Mouse (Mus musculus): ENCODE data around the gene Soga1. TPM values are rescaled to one million over a fixed set of nuclear protein-coding genes. Genes with fewer than 3 reads are reported as not detected.
A peak's percentile ranks its signal among the peaks of the same experiment; 100 is the strongest.

Soga1 gene
- polyA plus RNA-seq, 1 experiment from 2014 or later = 4.9 TPM

DNA sequence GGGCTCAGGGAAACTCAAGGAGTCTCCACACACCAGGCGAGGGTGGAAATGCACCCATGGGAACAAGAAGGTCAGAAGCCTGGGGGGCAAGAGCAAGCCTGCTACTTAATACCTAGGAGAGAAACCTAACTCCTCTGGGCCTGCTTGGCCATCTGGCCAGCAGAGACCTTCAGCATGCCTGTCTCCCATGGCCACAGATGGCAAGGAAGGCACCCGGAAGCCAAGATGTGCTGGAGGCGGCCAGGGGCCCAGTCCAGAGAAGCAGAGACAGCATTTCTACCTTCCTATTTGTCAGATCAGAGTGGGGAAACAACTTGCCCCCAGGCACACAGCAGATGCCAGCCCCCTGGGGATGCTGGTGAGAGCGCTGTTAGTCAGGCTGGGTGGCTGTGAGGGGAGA, 50.8 kb downstream of the Soga1 start:
- no peak for ATAC-seq (ENCODE audit: low FRiP score)
- Histone ChIP-seq H3K27me3 (replicated peaks) (no peaks in the 10 kb centered on the region), H3K9ac (replicated peaks) (no peak overlapping the region), H3K9me3 (replicated peaks) (no peaks in the 10 kb centered on the region), H3K4me3 (replicated peaks) (no peak overlapping the region), H3K4me2 (no peak overlapping the region), H3K36me3 (peaks cover 94% of the 10 kb centered on the region), H3K4me1 (no peaks in the 10 kb centered on the region), H3K27ac (replicated peaks) (no peak overlapping the region)
- 94% methylated on average over 4 of the region's 4 CpGs for WGBS

DNA sequence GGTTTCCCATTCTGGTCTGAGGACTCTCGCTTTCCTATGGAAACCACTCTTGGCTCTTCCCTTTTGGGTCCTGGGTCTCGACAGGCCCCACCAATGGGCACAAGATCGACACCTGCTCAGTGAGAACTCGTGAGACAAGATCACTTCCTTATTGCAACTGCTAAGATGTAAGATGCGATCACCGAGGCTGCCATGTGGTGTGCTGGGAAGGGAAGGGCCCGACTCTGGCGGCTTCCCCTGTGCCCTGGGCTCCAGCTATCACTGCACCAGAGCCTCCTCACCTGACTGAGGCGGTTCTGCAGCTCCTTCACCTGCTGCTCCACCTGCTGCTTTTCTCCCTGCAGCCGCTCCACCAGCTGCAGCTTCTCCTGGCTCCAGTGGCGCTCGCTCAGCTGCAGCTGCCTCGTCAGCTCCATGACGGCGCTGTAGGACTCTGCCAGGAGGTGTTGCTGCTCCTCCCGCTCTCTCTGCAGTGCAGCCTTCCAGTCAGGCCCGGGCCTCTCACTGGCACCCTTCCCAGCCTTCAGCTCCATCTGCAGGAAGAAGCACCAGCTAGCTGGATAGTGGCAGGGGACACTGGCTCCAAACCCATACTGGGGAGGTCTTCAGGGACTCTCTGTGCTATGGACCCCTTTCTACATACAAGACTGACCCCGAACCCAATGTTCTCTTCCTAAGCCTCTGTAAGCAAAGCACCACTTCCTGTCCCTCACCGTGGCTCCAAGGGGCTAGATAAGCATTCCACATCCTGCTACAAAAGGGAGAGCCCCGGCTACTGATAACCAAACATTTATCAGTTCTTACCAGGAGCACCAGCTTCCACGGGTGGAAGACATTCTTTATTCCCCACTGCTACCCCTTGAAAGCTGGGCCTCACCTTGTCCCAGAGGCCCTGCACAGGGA, 51.7 kb downstream of the Soga1 start:
- H3K4me2 ChIP-seq = no peak overlapping the region
- H3K27ac ChIP-seq (replicated peaks) = no peak overlapping the region
- H3K36me3 ChIP-seq = peaks cover 95% of the 10 kb centered on the region
- no peaks in the 10 kb centered on the region for H3K27me3 ChIP-seq (replicated peaks)
- no peak overlapping the region for H3K4me3 ChIP-seq (replicated peaks)
- no peak for ATAC-seq (ENCODE audit: low FRiP score)
- H3K9me3 ChIP-seq (replicated peaks) = no peaks in the 10 kb centered on the region
- H3K9ac ChIP-seq (replicated peaks) = no peak overlapping the region
- 91% methylated on average over 21 of the region's 21 CpGs for WGBS
- H3K4me1 ChIP-seq = no peaks in the 10 kb centered on the region

DNA sequence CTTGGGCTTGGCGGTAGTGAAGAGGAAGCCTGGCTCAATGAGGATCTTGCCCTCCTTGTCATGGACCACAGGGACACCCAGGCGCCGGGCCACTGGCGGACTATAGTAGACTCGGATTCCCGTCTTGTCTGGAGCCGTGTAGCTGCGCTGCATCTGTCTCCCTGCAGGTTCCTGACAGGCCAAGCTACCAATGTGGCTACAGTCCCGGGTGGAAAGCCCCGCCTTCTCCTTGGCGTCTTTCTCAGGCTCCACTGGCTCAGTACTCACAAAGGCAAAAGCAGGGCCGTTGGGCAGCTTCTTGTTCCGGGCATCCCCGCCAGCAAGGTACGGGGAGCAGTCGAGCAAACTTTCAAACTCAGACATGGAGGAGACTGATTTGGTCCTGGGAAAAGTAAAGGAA, 57.9 kb downstream of the Soga1 start:
- no peaks in the 10 kb centered on the region for H3K9me3 ChIP-seq (replicated peaks)
- H3K36me3 ChIP-seq = peaks cover 97% of the 10 kb centered on the region
- no peak for ATAC-seq (ENCODE audit: low FRiP score)
- H3K9ac ChIP-seq (replicated peaks) = no peak overlapping the region
- WGBS = 93% methylated on average over 16 of the region's 16 CpGs
- no peak overlapping the region for H3K4me2 ChIP-seq
- no peaks in the 10 kb centered on the region for H3K27me3 ChIP-seq (replicated peaks)
- no peaks in the 10 kb centered on the region for H3K4me1 ChIP-seq
- H3K27ac ChIP-seq (replicated peaks) = no peak overlapping the region
- no peak overlapping the region for H3K4me3 ChIP-seq (replicated peaks)

DNA sequence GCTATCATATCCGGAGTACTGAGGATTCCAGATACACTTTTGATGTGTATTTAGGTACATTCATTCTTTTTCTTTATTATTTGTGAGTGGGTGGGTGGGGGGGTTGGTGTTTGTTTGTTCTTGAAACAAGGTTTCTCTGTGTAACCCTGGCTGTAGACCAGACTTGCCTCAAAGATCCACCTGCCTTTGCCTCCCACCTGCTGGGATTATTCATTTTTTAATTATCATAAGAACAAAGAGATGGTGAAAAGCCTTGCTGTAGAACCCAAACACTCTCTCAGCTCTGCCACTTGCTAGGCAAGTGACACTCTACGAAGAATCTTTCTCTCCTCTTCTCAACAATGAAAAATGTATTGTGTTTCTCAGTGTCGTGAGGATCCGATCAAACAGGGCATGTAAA, 59.8 kb downstream of the Soga1 start:
- no peaks in the 10 kb centered on the region for H3K9me3 ChIP-seq (replicated peaks)
- no peak overlapping the region for H3K27ac ChIP-seq (replicated peaks)
- 83% methylated on average over 4 of the region's 4 CpGs for WGBS
- peaks cover 94% of the 10 kb centered on the region for H3K36me3 ChIP-seq
- no peak for ATAC-seq (ENCODE audit: low FRiP score)
- no peaks in the 10 kb centered on the region for H3K4me1 ChIP-seq
- no peak overlapping the region for H3K4me3 ChIP-seq (replicated peaks)
- H3K4me2 ChIP-seq = no peak overlapping the region
- no peaks in the 10 kb centered on the region for H3K27me3 ChIP-seq (replicated peaks)
- no peak overlapping the region for H3K9ac ChIP-seq (replicated peaks)

DNA sequence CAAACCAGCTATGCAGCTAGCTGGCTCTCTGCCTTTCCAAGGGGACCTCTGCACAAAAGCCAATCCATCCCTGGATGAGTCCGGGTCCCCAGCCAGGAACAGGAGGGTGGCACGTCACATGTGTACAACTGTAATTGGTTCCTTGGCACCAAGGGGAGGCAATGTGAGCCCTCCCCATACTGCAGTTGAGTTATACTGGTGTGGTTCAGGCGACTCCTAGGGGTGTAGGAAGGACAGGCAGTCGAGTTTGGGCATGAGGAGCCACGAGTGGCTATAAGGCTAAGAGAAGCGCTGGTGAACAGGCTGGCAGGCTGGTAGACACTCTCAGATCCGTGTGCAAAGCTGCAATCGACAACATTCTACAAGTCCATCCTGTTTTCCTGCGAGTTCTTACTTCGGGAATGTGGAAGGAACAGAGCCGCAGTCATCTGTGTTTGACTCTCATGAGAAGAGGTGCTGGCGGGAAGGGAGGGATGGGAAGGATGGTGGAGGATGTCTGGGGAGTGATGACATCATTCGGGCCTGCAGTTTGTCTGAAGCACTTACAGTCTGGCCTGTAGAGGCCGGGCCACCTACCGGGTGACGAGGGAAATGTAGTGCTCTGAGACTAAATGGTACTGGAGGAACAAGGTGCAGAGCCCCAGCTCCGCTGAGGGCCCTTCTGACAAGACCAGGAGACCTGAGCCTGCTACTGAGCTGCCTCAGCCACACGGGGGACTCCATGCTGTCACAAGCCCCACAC, 62.4 kb downstream of the Soga1 start:
- Histone ChIP-seq H3K9me3 (replicated peaks) (no peaks in the 10 kb centered on the region), H3K27ac (replicated peaks) (no peak overlapping the region), H3K4me2 (no peak overlapping the region), H3K27me3 (replicated peaks) (no peaks in the 10 kb centered on the region), H3K4me3 (replicated peaks) (no peak overlapping the region), H3K4me1 (no peaks in the 10 kb centered on the region), H3K9ac (replicated peaks) (no peak overlapping the region), H3K36me3 (peaks cover 80% of the 10 kb centered on the region)
- ATAC-seq (ENCODE audit: low FRiP score) = no peak
- WGBS = 86% methylated on average over 18 of the region's 18 CpGs

DNA sequence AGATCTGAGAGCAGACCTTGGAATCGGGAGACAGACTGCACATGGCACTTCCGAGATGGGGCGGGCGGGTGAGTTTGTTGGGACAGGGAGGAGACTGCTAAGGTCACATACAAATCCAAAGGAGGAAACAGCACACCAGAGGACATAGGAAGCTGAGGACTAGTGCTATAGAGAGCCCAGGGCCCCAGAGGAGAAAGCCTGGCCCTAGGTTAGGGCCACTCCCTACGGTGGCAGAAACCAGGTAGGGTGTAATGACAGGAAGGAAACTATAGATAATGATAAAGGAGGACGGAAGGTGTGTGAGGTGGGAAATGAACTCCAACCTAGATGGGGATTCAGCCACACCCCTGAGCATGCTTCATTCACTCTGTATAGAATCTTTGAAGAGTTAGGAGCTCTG, 66.7 kb downstream of the Soga1 start:
- no peak overlapping the region for H3K9ac ChIP-seq (replicated peaks)
- peaks cover 12% of the 10 kb centered on the region for H3K4me1 ChIP-seq
- 89% methylated on average over 6 of the region's 6 CpGs for WGBS
- no peaks in the 10 kb centered on the region for H3K27me3 ChIP-seq (replicated peaks)
- no peaks in the 10 kb centered on the region for H3K9me3 ChIP-seq (replicated peaks)
- H3K27ac ChIP-seq (replicated peaks) = no peak overlapping the region
- peaks cover 41% of the 10 kb centered on the region for H3K36me3 ChIP-seq
- no peak overlapping the region for H3K4me2 ChIP-seq
- ATAC-seq (ENCODE audit: low FRiP score) = no peak
- H3K4me3 ChIP-seq (replicated peaks) = no peak overlapping the region

DNA sequence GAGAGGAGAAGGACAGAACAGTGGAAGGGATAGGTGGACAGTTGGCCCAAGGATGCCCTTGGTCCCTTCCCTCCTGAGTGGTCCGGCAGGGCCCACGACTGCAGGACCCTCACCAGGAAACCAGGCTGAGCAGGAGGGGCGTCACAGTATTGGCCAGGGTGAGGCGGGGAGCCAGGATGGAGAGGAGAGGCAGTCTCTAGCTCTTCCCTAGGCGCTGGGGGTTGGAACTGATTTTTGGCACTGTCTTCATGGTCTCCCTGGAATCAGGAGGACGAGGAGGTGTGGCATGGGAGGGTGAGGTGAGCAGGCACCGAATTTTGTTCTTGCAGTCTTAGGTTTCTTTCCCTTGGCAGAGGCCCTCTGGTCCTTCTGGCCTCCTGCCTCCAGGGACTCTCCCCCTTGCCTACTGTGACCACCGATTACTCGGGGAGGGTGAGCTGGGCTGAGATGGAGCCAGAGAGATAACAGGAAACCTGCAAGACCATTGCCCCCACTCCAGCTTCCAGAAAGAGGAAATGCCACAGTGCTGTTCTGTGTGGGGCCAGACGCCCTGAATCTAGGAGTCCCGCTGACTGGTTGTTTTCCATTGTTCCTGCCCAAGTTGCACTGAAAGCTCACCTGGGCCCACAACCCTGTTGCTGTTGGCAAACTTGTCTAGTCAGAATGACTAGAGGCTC, 68.3 kb downstream of the Soga1 start:
- Histone ChIP-seq H3K4me2 (no peak overlapping the region), H3K27me3 (replicated peaks) (no peaks in the 10 kb centered on the region), H3K9me3 (replicated peaks) (no peaks in the 10 kb centered on the region), H3K9ac (replicated peaks) (no peak overlapping the region), H3K36me3 (peaks cover 26% of the 10 kb centered on the region), H3K4me3 (replicated peaks) (no peak overlapping the region), H3K27ac (replicated peaks) (no peak overlapping the region; the same call in 1 of the 2 replicates), H3K4me1 (peaks cover 23% of the 10 kb centered on the region)
- 69% methylated on average over 11 of the region's 11 CpGs for WGBS
- ATAC-seq (ENCODE audit: low FRiP score) = no peak

DNA sequence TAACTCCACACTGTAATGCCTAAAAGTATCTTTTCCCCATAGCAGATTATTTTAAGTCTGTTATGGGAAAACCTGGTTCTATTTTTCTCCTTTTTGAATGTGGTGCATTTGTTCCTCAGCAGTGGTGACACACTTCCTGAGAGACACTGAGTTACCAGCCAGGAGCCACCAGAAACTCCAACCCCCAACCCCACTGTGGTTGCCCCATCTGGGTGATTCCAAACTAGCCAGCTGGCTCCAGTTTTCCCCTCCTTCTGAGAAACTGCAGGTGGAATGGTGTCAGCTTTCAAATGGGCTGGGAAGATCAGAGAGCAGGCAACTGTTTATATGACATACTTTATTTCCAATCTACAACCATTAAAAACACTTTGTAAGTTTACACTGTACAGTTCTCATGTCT, 68.9 kb downstream of the Soga1 start:
- peaks cover 19% of the 10 kb centered on the region for H3K36me3 ChIP-seq
- no peaks in the 10 kb centered on the region for H3K9me3 ChIP-seq (replicated peaks)
- no peak overlapping the region for H3K9ac ChIP-seq (replicated peaks)
- H3K4me1 ChIP-seq = peaks cover 23% of the 10 kb centered on the region
- H3K27me3 ChIP-seq (replicated peaks) = no peaks in the 10 kb centered on the region
- ATAC-seq (ENCODE audit: low FRiP score) = no peak
- no peak overlapping the region for H3K4me3 ChIP-seq (replicated peaks)
- H3K4me2 ChIP-seq = no peak overlapping the region
- no peak overlapping the region for H3K27ac ChIP-seq (replicated peaks)

DNA sequence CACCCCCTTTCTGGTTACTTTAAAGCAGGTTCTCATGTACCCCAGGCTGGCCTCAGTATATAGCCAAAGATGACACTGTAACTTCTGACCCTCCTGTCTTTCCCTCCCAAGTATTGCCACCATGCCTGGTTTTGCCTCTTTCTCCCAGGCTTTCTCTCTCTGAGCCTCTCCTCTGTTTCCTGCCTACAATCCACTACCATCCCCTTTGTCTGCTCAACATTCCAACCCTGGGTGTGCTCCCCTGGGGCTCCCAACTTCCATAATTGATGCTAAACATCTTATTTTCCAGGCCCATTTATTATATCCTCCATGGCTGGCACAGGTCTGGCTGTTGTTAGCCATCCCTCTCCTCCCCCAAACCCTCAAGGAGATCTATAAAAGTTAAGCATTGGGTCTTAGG, 70.5 kb downstream of the Soga1 start:
- Histone ChIP-seq H3K9me3 (replicated peaks) (no peaks in the 10 kb centered on the region), H3K9ac (replicated peaks) (no peak overlapping the region), H3K4me3 (replicated peaks) (no peak overlapping the region), H3K27ac (replicated peaks) (no peak overlapping the region), H3K27me3 (replicated peaks) (no peaks in the 10 kb centered on the region), H3K36me3 (peaks cover 10% of the 10 kb centered on the region; the same call in 1 of the 2 replicates), H3K4me2 (no peak overlapping the region), H3K4me1 (peaks cover 23% of the 10 kb centered on the region)
- ATAC-seq (ENCODE audit: low FRiP score) = no peak

DNA sequence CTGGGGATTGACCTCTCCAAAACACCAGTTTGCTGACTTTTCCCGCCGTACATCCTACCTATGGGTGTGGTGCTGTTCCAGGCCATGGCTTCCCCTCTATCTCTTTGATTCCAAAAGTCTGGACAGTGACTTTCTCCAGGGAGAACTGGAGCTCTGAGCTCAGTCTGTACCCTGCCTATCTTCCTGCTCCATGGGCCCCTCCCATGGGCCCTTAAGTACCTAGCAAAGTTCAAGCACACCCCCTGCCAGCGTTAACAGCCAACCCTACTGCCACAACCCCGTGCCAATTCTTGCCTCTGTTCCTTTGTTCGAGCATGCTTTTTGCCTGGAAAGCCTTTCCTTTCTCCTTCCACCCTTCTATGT, 71.8 kb downstream of the Soga1 start:
- Histone ChIP-seq H3K4me3 (replicated peaks) (peak overlapping the region; percentile 62), H3K36me3 (peaks cover 6% of the 10 kb centered on the region; the same call in 1 of the 2 replicates), H3K9me3 (replicated peaks) (no peaks in the 10 kb centered on the region), H3K4me2 (peak overlapping the region; percentile 99), H3K27me3 (replicated peaks) (no peaks in the 10 kb centered on the region), H3K9ac (replicated peaks) (peak overlapping the region; percentile 62), H3K4me1 (peaks cover 23% of the 10 kb centered on the region), H3K27ac (replicated peaks) (peak overlapping the region; percentile 80)
- WGBS = 28% methylated on average over 5 of the region's 5 CpGs
- ATAC-seq (ENCODE audit: low FRiP score) = no peak

DNA sequence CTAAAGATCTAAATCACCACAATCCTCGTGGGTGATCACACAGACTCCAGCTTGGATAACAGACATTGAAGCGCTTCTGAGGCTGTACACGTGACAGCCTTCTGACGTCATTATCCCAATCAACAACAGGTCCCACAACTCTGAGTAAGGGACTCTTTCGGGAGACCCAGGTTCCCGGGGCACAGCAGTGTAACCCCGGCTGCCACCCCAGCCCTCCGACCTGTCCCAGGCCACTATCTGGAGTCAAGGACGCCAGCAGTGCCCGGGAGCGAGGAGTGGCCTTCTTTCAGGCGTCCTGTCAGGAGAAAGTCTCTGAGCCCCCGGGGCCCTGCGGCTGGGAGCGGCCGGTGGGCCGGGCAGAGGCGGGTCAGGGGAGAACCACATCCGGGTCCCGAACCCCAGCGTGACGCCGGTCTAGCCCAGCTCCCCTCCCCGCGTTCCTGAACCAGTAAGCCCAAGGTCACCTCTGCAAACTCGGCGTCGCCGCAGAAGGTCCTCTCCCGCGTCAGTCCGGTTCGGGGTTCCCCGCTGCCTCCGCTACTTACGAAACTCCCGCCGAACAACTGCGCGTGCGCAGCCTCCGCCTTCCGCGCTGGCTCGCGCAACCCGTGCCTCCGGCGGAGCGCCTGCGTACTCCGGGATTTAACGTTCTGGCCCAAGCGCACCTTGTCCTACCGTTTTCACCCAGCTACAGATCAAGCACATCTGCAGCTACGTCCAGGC, 72.4 kb downstream of the Soga1 start, which contains the start of gene Dsn1:
TSS of gene Dsn1 (minus strand) at position 644 of the 723 bp plus-strand sequence.
- ATAC-seq (ENCODE audit: low FRiP score) = peak; percentile 84
- H3K9ac ChIP-seq (replicated peaks) = peak within 1 kb of the TSS; percentile 62
- under 1% methylated on average over 56 of the region's 56 CpGs for WGBS
- no peaks in the 10 kb centered on the region for H3K9me3 ChIP-seq (replicated peaks)
- H3K27me3 ChIP-seq (replicated peaks) = no peaks in the 10 kb centered on the region
- peak within 1 kb of the TSS; percentile 99 for H3K4me2 ChIP-seq
- H3K4me1 ChIP-seq = peaks cover 23% of the 10 kb centered on the region
- peak within 1 kb of the TSS; percentile 80 for H3K27ac ChIP-seq (replicated peaks)
- H3K4me3 ChIP-seq (replicated peaks) = peak within 1 kb of the TSS; percentile 62
- peaks cover 3% of the 10 kb centered on the region; the same call in 1 of the 2 replicates for H3K36me3 ChIP-seq
